Mouse (Mus musculus) erythroblast, embryonic 14.5 days (primary cell): ENCODE measurements at regions not wholly inside any gene's neighbourhood (a gene's known extent, or its start where the extent isn't known, plus 50 kb on each side); places are given as distances from the start of the nearest gene placed in this dataset.

Experiments used
- GATA1 ChIP-seq: IDR thresholded peaks from 2 replicates; pipeline ENCODE4 v1.6.1; 2012; ENCODE audit warnings: low read length, inconsistent platforms, mixed read lengths
- TAL1 ChIP-seq: IDR thresholded peaks from 3 replicates; pipeline ENCODE4 v1.6.1; 2012; ENCODE audit warnings: low read length, inconsistent platforms, mixed read lengths

- no peak for TF ChIP-seq GATA1
- TF ChIP-seq TAL1: peak; percentile 51; the same call in 2 of the 3 replicates
Measured at GRCm38 (mm10) chr3:66519925-66520324, 223.3 kb upstream of the Veph1 start.
